Mouse (Mus musculus) granulocyte monocyte progenitor cell, adult 5-6 weeks (primary cell): ENCODE measurements around the gene Ddah2. TPM values are rescaled to one million over a fixed set of nuclear protein-coding genes. Genes with fewer than 3 reads are reported as not detected.
A peak's percentile ranks its signal among the peaks of the same experiment; 100 is the strongest.
"Not testable (repeated sequence)": the region's sequence is repeated elsewhere in the genome, so short reads cannot be mapped to it uniquely, and the experiment has no call there.

Experiments used
- ATAC-seq: replicated peaks from 2 replicates; pipeline ENCODE4 v1.8.0; 2016; ENCODE audit warnings: mild to moderate bottlenecking, moderate TSS enrichment, inconsistent platforms; ENCODE audit not compliant: poor library complexity, severe bottlenecking
- total RNA-seq, 2 experiments: library from RNA; stranded (forward) in 1 of 2; stranded (reverse) in 1 of 2; fragments of 200-712, 200-1000 nt in 1 of 2; fragments of >200 nt in 1 of 2; fragmentation: Nextera tagmentation in 1 of 2; gene quantifications; 2 replicates each; pipeline ENCODE4 v1.2.3; 2014 to 2017

Ddah2 gene
- total RNA-seq, 2 experiments from 2014 or later: 0.57 to 3.4 TPM

GRCm38 (mm10) chr17:35026206-35026605 lies 32.6 kb upstream of the Ddah2 start:
- no peak for ATAC-seq

- no peak for ATAC-seq
Observed at GRCm38 (mm10) chr17:35027277-35028068, 31.4 kb upstream of the Ddah2 start, which contains the start of gene Sapcd1. Sapcd1 (minus strand) TSS chr17:35028016.

- ATAC-seq: no peak
Observed at GRCm38 (mm10) chr17:35028315-35028714, 30.5 kb upstream of the Ddah2 start.

GRCm38 (mm10) chr17:35029691-35030532 lies 28.9 kb upstream of the Ddah2 start:
- peak; percentile 77 for ATAC-seq

GRCm38 (mm10) chr17:35031272-35031671 lies 27.6 kb upstream of the Ddah2 start:
- no peak for ATAC-seq

- ATAC-seq: no peak
Observed at GRCm38 (mm10) chr17:35031880-35032279, 27.0 kb upstream of the Ddah2 start.

GRCm38 (mm10) chr17:35032323-35032870 lies 26.4 kb upstream of the Ddah2 start:
- ATAC-seq: peak; percentile 18

GRCm38 (mm10) chr17:35033703-35034102 lies 25.1 kb upstream of the Ddah2 start:
- not testable (repeated sequence) for ATAC-seq

- no peak for ATAC-seq
Observed at GRCm38 (mm10) chr17:35034896-35035295, 23.9 kb upstream of the Ddah2 start.

GRCm38 (mm10) chr17:35039121-35039873 lies 19.5 kb upstream of the Ddah2 start:
- no peak for ATAC-seq

GRCm38 (mm10) chr17:35043794-35044193 lies 15.0 kb upstream of the Ddah2 start:
- no peak for ATAC-seq

GRCm38 (mm10) chr17:35044904-35045806 lies 13.7 kb upstream of the Ddah2 start:
- ATAC-seq: no peak

GRCm38 (mm10) chr17:35045807-35046680 lies 12.8 kb upstream of the Ddah2 start:
- no peak for ATAC-seq

- peak; percentile 72 for ATAC-seq
Observed at GRCm38 (mm10) chr17:35046681-35047455, 12.0 kb upstream of the Ddah2 start, which contains the start of gene Msh5. Msh5 (minus strand) TSS chr17:35046745.

GRCm38 (mm10) chr17:35047688-35048087 lies 11.1 kb upstream of the Ddah2 start:
- ATAC-seq: peak; percentile 7; the same call in 1 of the 2 replicates

- 0 out of 2 replicates have a peak, but pooled peaks have one; percentile 5 for ATAC-seq
Observed at GRCm38 (mm10) chr17:35048149-35048931, 10.5 kb upstream of the Ddah2 start.
